Mouse (Mus musculus): ENCODE results near the gene Pth1r. TPM values are rescaled to one million over a fixed set of nuclear protein-coding genes. Genes with fewer than 3 reads are reported as not detected.

The Pth1r gene
- polyA plus RNA-seq, 1 experiment from 2014 or later, result 2.5 TPM

GRCm38 (mm10) chr9:110775269-110776022 is 28.5 kb upstream of the Pth1r start:
- Histone ChIP-seq H3K9me3 (replicated peaks; ENCODE audit: control insufficient read depth, low read length) (no peaks in the 10 kb centered on the region), H3K4me1 (ENCODE audit: control insufficient read depth, low read depth, low read length) (no peaks in the 10 kb centered on the region), H3K27me3 (ENCODE audit: control insufficient read depth, insufficient read depth, low read depth, low read length) (0 out of 2 replicates have a peak, but pooled peaks cover 4% of the 10 kb centered on the region), H3K4me3 (ENCODE audit: low read depth, low read length) (no peak overlapping the region), H3K4me2 (ENCODE audit: low read depth, low read length) (no peak overlapping the region), H3K27ac (ENCODE audit: low read length) (no peak overlapping the region), H3K9ac (ENCODE audit: low read depth, low read length) (no peak overlapping the region), H3K36me3 (ENCODE audit: control insufficient read depth, insufficient read depth) (no peaks in the 10 kb centered on the region)
- WGBS (ENCODE audit: insufficient replicate concordance), result 69% methylated on average over 10 of the region's 10 CpGs
- ATAC-seq (ENCODE audit: low read depth), result no peak

DNA sequence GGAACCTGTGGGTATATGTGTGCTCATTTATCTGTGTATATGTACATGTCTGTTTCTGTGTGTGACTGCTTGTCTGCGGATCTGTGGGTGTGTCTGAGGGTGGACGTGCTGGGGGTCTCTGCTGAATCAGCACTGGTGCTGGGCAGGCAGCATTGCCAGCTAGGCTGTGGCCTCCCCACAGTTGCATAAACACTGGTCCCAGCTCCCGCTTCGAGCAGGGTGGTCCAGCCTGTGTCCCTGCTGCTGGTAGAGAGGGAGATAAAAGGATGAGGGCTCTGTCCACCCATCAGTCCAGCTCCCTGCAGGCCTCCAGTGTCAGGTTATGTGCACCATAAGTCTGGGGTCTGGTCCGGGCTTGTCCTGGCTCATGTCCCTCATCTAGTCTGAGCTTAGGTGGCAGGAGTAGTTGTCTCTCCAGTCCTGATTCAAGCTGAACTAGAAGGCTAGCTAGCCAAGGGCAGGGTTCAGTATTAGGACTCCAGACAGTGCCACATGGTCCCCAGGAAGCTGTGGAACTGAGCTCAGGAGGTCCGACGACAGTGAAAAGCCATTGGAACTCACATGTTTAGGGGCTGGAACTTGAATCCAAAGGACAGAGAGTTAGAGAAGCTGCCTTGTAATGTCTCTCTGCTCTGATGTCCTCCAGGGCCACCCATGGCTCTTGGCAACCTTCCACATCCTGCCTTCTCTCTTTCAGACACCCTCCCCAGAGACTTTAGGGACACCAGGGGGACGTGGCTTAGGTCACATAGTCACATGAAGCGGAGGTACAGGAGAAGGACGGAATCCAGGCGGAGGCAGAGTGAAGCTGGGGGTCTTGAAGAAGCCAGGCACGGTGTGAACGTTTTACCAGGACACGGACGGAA is 27.7 kb upstream of the Pth1r start:
- Histone ChIP-seq H3K27ac (ENCODE audit: low read length) (no peak overlapping the region), H3K4me2 (ENCODE audit: low read depth, low read length) (no peak overlapping the region), H3K4me3 (ENCODE audit: low read depth, low read length) (no peak overlapping the region), H3K4me1 (ENCODE audit: control insufficient read depth, low read depth, low read length) (no peaks in the 10 kb centered on the region), H3K27me3 (ENCODE audit: control insufficient read depth, insufficient read depth, low read depth, low read length) (0 out of 2 replicates have a peak, but pooled peaks cover 1% of the 10 kb centered on the region), H3K9me3 (replicated peaks; ENCODE audit: control insufficient read depth, low read length) (no peaks in the 10 kb centered on the region), H3K9ac (ENCODE audit: low read depth, low read length) (no peak overlapping the region), H3K36me3 (ENCODE audit: control insufficient read depth, insufficient read depth) (no peaks in the 10 kb centered on the region)
- WGBS (ENCODE audit: insufficient replicate concordance), result 67% methylated on average over 15 of the region's 15 CpGs
- no peak for ATAC-seq (ENCODE audit: low read depth)

DNA sequence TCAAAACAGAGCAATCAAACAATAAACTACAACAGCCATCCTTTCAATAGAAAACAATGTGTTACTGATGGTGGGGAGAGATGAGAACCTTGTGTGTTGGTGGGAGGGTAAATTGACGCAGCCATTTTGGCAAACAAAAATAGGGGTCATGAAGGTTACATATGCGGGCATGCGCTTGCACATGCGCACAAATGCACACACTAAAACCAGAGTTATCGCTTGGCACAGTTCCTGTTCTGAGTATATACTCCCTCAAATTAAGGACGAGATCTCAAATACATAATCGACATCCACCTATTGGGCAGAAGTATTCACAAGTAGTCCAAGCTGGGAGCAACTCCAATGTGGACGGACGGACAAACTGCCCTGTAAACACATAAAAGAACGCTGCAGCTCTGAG is 25.4 kb upstream of the Pth1r start:
- no peak overlapping the region for H3K27ac ChIP-seq (ENCODE audit: low read length)
- WGBS (ENCODE audit: insufficient replicate concordance), result 74% methylated on average over 10 of the region's 10 CpGs
- H3K4me2 ChIP-seq (ENCODE audit: low read depth, low read length), result no peak overlapping the region
- H3K9me3 ChIP-seq (replicated peaks; ENCODE audit: control insufficient read depth, low read length), result no peaks in the 10 kb centered on the region
- H3K36me3 ChIP-seq (ENCODE audit: control insufficient read depth, insufficient read depth), result no peaks in the 10 kb centered on the region
- H3K9ac ChIP-seq (ENCODE audit: low read depth, low read length), result no peak overlapping the region
- ATAC-seq (ENCODE audit: low read depth), result no peak
- no peaks in the 10 kb centered on the region for H3K27me3 ChIP-seq (ENCODE audit: control insufficient read depth, insufficient read depth, low read depth, low read length)
- no peaks in the 10 kb centered on the region for H3K4me1 ChIP-seq (ENCODE audit: control insufficient read depth, low read depth, low read length)
- H3K4me3 ChIP-seq (ENCODE audit: low read depth, low read length), result no peak overlapping the region

DNA sequence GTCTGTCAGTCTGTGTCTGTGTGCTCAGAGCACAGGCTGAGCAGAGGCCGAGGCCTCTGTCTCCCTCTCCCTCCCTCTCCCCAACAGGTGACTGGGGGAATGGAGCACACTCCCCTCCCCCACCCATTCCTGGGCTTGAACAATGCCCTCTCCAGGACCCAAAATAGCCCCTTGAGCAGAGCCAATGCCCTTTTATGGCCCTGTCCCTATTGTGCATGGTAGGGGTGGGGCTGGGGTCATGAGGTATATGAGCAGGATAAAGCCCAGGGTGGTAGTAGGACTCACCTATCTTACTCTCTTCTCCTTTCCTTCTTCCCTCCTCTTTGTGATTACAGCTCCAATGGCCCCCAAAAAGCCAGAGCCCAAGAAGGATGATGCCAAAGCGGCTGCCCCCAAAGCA is 16.5 kb upstream of the Pth1r start:
- no peak overlapping the region for H3K4me2 ChIP-seq (ENCODE audit: low read depth, low read length)
- no peak overlapping the region for H3K9ac ChIP-seq (ENCODE audit: low read depth, low read length)
- H3K27me3 ChIP-seq (ENCODE audit: control insufficient read depth, insufficient read depth, low read depth, low read length), result no peaks in the 10 kb centered on the region
- no peaks in the 10 kb centered on the region for H3K36me3 ChIP-seq (ENCODE audit: control insufficient read depth, insufficient read depth)
- no peaks in the 10 kb centered on the region for H3K4me1 ChIP-seq (ENCODE audit: control insufficient read depth, low read depth, low read length)
- ATAC-seq (ENCODE audit: low read depth), result no peak
- H3K9me3 ChIP-seq (replicated peaks; ENCODE audit: control insufficient read depth, low read length), result no peaks in the 10 kb centered on the region
- H3K4me3 ChIP-seq (ENCODE audit: low read depth, low read length), result no peak overlapping the region
- 64% methylated on average over 2 of the region's 2 CpGs for WGBS (ENCODE audit: insufficient replicate concordance)
- no peak overlapping the region for H3K27ac ChIP-seq (ENCODE audit: low read length)

DNA sequence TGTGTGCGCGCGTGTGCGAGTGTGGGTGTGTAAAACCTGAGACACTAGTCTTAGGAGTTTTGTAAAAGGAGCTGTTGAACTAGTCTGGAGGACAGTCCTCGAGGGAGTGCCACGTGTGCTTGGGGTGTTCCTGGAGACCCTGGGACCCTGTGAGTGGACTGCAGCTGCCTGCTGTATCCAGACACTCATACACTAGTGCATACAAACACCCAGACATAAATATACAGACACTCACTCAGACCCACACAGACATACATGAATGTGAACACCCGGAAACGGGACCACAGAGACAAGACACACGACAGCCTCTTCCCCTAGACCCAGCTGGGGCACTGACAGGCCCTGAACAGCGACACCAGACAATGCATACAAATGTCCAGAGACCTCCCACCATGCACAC is 15.8 kb upstream of the Pth1r start:
- H3K27ac ChIP-seq (ENCODE audit: low read length), result no peak overlapping the region
- no peaks in the 10 kb centered on the region for H3K9me3 ChIP-seq (replicated peaks; ENCODE audit: control insufficient read depth, low read length)
- WGBS (ENCODE audit: insufficient replicate concordance), result 68% methylated on average over 10 of the region's 10 CpGs
- no peak overlapping the region for H3K4me2 ChIP-seq (ENCODE audit: low read depth, low read length)
- no peaks in the 10 kb centered on the region for H3K4me1 ChIP-seq (ENCODE audit: control insufficient read depth, low read depth, low read length)
- no peak overlapping the region for H3K4me3 ChIP-seq (ENCODE audit: low read depth, low read length)
- no peak overlapping the region for H3K9ac ChIP-seq (ENCODE audit: low read depth, low read length)
- H3K36me3 ChIP-seq (ENCODE audit: control insufficient read depth, insufficient read depth), result no peaks in the 10 kb centered on the region
- H3K27me3 ChIP-seq (ENCODE audit: control insufficient read depth, insufficient read depth, low read depth, low read length), result no peaks in the 10 kb centered on the region
- no peak for ATAC-seq (ENCODE audit: low read depth)

DNA sequence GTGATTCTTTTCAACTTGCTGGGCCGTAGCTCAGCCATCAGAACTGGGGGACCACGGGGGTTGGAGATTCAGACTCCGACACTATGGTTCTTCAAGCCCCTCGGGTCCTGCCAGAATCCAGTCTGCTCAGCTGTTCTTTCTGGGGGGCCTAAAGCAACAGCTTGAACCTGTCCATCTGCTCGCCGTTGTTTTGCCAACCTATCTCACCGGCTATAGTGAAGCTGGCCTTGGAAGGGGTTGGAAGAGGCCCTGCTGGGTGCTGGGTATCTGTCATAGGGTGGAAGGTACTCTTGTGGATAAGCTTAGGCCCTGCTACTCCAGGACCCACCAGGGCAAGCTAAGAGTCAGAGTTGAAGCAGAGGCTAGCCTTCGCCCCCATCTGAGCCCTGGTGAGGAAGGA is 13.9 kb upstream of the Pth1r start:
- Histone ChIP-seq H3K4me2 (ENCODE audit: low read depth, low read length) (no peak overlapping the region), H3K27ac (ENCODE audit: low read length) (no peak overlapping the region), H3K36me3 (ENCODE audit: control insufficient read depth, insufficient read depth) (no peaks in the 10 kb centered on the region), H3K27me3 (ENCODE audit: control insufficient read depth, insufficient read depth, low read depth, low read length) (no peaks in the 10 kb centered on the region), H3K4me1 (ENCODE audit: control insufficient read depth, low read depth, low read length) (no peaks in the 10 kb centered on the region), H3K9me3 (replicated peaks; ENCODE audit: control insufficient read depth, low read length) (no peaks in the 10 kb centered on the region), H3K9ac (ENCODE audit: low read depth, low read length) (no peak overlapping the region), H3K4me3 (ENCODE audit: low read depth, low read length) (no peak overlapping the region)
- whole genome bisulfite sequencing (ENCODE audit: insufficient replicate concordance), result 69% methylated on average over 8 of the region's 8 CpGs
- ATAC-seq (ENCODE audit: low read depth), result no peak

DNA sequence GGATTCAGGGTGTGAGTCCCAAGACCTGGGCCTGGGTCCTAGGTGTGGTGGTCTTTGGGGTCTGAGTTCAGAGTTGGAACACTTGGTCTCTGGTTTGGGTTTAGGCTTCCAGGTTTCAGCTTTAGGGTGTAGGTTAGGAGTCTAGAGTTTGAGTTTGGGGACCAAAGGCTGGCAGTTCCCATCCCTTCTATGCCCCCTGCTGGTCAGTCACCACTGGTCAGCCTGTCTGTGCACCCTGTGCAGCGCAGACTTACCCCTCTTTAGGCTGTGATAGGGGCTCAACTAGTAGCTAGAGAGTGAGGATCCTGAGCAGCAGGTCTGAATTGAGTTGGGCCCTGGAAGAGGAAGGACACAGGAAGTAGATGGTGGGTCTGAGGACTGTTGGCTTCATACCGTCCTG is 12.3 kb upstream of the Pth1r start:
- WGBS (ENCODE audit: insufficient replicate concordance), result 40% methylated on average over 2 of the region's 2 CpGs
- peak; percentile 41; the same call in 1 of the 2 replicates for ATAC-seq (ENCODE audit: low read depth)
- Histone ChIP-seq H3K36me3 (ENCODE audit: control insufficient read depth, insufficient read depth) (no peaks in the 10 kb centered on the region), H3K9me3 (replicated peaks; ENCODE audit: control insufficient read depth, low read length) (no peaks in the 10 kb centered on the region), H3K27ac (ENCODE audit: low read length) (no peak overlapping the region), H3K4me1 (ENCODE audit: control insufficient read depth, low read depth, low read length) (no peaks in the 10 kb centered on the region), H3K4me2 (ENCODE audit: low read depth, low read length) (no peak overlapping the region), H3K9ac (ENCODE audit: low read depth, low read length) (no peak overlapping the region), H3K27me3 (ENCODE audit: control insufficient read depth, insufficient read depth, low read depth, low read length) (no peaks in the 10 kb centered on the region), H3K4me3 (ENCODE audit: low read depth, low read length) (no peak overlapping the region)

DNA sequence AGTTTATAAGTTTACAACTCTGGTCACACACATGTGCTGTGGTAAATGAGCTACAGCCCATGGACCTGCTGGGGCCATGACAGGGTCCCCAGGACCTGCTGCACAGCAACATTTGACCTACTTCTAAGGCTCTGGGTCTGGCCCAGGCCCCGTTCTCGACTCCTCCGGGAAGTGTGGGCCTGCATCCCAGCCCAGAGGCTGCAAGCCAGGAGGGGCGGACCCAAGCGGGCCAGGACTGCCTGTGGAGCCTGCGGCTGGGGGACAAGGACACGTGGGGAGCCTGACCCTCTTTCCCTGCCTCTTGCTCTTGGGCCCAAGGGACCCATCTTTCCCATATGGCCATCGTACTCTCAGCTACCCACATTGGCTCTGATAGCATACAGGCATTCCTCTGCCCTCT is 11.7 kb upstream of the Pth1r start:
- Histone ChIP-seq H3K4me3 (ENCODE audit: low read depth, low read length) (no peak overlapping the region), H3K9me3 (replicated peaks; ENCODE audit: control insufficient read depth, low read length) (no peaks in the 10 kb centered on the region), H3K27ac (ENCODE audit: low read length) (no peak overlapping the region), H3K4me2 (ENCODE audit: low read depth, low read length) (no peak overlapping the region), H3K9ac (ENCODE audit: low read depth, low read length) (no peak overlapping the region), H3K4me1 (ENCODE audit: control insufficient read depth, low read depth, low read length) (no peaks in the 10 kb centered on the region), H3K27me3 (ENCODE audit: control insufficient read depth, insufficient read depth, low read depth, low read length) (no peaks in the 10 kb centered on the region), H3K36me3 (ENCODE audit: control insufficient read depth, insufficient read depth) (no peaks in the 10 kb centered on the region)
- 74% methylated on average over 8 of the region's 8 CpGs for WGBS (ENCODE audit: insufficient replicate concordance)
- no peak for ATAC-seq (ENCODE audit: low read depth)

GRCm38 (mm10) chr9:110757816-110758215 is 10.9 kb upstream of the Pth1r start:
- no peaks in the 10 kb centered on the region for H3K4me1 ChIP-seq (ENCODE audit: control insufficient read depth, low read depth, low read length)
- no peak for ATAC-seq (ENCODE audit: low read depth)
- no peaks in the 10 kb centered on the region for H3K36me3 ChIP-seq (ENCODE audit: control insufficient read depth, insufficient read depth)
- no peaks in the 10 kb centered on the region for H3K27me3 ChIP-seq (ENCODE audit: control insufficient read depth, insufficient read depth, low read depth, low read length)
- H3K4me3 ChIP-seq (ENCODE audit: low read depth, low read length), result no peak overlapping the region
- H3K27ac ChIP-seq (ENCODE audit: low read length), result no peak overlapping the region
- WGBS (ENCODE audit: insufficient replicate concordance), result 68% methylated on average over 5 of the region's 5 CpGs
- H3K9me3 ChIP-seq (replicated peaks; ENCODE audit: control insufficient read depth, low read length), result no peaks in the 10 kb centered on the region
- H3K4me2 ChIP-seq (ENCODE audit: low read depth, low read length), result no peak overlapping the region
- H3K9ac ChIP-seq (ENCODE audit: low read depth, low read length), result no peak overlapping the region

All from liver, embryonic 16.5 days (tissue).